Mouse (Mus musculus) B cell, adult 2 months (primary cell): Measurements from ENCODE around the gene Loxl1.

Experiments
- DNase-seq, 2 experiments: peaks; one replicate each; pipeline ENCODE4 v3.0.0; 2022

Gene Loxl1

GRCm38 (mm10) chr9:58248746-58249413 lies 64.1 kb downstream of the Loxl1 start:
- DNase-seq, result no peak

GRCm38 (mm10) chr9:58247064-58247759 lies 65.8 kb downstream of the Loxl1 start:
- DNase-seq, result peak; percentile 88 to 89

DNA sequence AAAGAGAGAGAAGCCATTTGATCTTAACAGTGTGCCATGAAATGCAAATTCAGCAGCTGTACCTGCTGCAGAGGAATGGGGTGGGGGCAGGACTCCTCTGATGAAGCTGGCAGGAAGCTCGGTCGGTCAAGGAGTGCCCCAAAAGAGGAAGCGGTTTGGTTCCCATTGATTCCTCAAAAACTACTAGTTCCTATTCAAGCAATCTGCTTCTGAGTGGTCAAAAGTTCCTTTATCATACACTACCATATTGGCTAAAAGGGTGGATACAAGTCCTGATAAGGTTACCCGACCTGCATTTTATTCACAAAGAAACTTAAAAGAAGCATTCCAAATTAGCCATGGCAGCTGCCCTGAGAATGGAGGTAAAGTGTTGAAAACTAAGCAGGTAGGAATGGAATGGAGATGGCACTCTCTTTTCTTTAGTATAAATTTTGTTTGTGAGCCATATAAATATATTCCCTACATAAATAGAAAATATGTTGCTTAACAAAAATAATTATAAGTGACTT lies 66.8 kb downstream of the Loxl1 start:
- DNase-seq, result peak; percentile 36 to 41

DNA sequence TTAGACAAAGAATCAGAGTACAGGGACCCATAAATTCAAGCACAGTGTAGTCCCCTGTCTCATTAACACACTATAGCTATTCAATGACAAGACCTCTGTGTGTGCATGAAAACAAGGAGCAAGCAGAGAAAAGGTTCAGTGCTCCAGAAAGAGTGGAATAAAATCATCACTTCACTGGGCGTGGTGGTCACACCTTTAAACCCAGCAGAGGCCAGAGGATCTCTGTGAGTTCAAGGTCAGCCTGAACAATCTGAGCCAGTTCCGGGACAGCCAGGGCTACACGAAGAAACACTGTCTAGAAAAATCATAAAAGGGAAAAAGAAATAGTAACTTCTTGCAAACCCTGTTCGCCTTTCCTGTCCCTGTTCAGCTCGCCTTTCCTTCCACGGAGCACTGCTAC lies 69.3 kb downstream of the Loxl1 start:
- no peak for DNase-seq

DNA sequence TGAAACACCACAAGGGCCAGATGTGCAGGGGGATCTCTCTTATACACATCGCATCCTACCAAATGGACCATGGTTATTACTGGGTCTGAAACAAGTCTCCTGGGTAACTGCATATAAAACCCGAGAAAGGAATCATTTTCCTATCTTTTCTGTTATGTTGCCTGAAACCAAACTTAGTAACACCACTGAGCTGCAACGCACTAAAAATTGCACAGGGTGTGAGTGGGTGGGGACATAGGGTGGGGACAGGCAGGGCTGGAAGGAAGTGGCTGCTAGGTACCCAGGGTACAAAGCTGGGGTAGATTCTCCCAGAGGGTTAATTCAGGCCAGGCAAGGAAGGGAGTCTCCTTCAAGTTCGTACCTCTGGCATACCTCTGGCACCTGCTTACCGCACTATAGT lies 70.3 kb downstream of the Loxl1 start:
- DNase-seq, result no peak

DNA sequence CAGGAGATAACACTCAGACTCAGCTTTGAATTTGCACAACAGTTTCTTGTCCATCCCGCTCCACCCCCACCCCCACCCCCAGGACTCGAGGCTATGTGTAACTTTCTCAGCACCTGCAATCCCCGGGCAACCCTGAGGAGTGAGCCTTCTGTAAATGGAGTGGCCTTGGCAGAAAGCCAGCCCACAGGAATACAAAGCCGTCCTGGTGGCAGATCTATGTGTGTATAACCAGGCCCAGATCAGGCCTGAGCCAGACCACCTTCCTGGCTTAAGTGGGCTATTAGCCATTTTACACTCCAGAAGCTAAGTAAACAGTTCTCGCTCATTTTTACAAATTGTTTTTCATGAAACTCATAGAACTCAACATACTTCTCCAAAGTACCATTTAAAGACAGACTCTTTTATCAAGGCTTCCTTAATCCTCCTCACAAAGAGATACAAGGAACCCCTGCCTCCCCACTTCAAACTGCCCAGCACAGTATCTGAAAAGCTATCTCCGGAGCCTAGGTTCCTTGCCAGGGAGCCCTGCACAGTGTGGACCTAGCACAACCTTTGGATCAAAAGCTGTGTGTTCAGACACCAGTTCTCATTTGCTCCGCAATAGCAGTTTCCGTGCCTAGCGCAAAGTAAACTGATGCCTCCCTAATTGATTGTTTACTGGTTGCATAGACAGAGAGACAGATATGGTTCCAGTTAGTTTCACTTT lies 71.1 kb downstream of the Loxl1 start:
- DNase-seq, result no peak
